Mouse (Mus musculus): ENCODE results near the gene Snn. TPM values are rescaled to one million over a fixed set of nuclear protein-coding genes. Genes with fewer than 3 reads are reported as not detected.

Snn gene
- polyA plus RNA-seq, 1 experiment, result 71.2 TPM

DNA sequence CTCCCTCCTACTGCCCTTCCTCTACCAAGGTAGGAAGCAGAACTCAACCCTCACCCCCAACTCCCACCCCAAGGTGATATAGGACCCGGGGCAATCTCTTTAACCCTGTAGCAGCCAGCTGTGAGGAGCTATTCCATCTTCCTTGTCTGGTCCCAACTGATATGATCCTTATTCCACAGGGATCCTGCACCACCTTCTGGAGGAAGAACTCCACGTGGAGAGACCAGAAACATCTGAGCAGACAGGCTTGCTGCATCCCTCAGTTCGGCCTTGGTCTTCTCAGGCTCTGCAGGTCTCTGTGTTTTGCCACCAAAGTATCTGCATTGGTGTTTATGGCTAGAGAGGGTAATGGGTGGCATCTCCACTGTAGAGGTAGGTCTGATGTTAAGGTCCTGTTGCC is 29.4 kb upstream of the Snn start:
- TF ChIP-seq POLR2A (IDR thresholded peaks at IDR 0.05; ENCODE audit: low read depth, low read length) (no peak), CTCF (conservative IDR thresholded peaks at IDR 0.05; ENCODE audit: insufficient read depth, insufficient read length, low read depth, low read length) (peak; percentile 52)
- H3K4me1 ChIP-seq (ENCODE audit: control insufficient read depth, insufficient read depth, low read length), result no peaks in the 10 kb centered on the region
- no peak overlapping the region for H3K27ac ChIP-seq (ENCODE audit: insufficient read depth, low read depth, low read length)
- WGBS, result 47% methylated on average over 3 of the region's 3 CpGs
- H3K27me3 ChIP-seq (replicated peaks; ENCODE audit: control insufficient read depth, insufficient read depth, low read length), result no peaks in the 10 kb centered on the region
- H3K36me3 ChIP-seq (ENCODE audit: control insufficient read depth, insufficient read depth, low read length), result no peaks in the 10 kb centered on the region
- H3K4me3 ChIP-seq (ENCODE audit: insufficient read depth, low read depth, low read length), result no peak overlapping the region
- peak; percentile 17 for DNase-seq

DNA sequence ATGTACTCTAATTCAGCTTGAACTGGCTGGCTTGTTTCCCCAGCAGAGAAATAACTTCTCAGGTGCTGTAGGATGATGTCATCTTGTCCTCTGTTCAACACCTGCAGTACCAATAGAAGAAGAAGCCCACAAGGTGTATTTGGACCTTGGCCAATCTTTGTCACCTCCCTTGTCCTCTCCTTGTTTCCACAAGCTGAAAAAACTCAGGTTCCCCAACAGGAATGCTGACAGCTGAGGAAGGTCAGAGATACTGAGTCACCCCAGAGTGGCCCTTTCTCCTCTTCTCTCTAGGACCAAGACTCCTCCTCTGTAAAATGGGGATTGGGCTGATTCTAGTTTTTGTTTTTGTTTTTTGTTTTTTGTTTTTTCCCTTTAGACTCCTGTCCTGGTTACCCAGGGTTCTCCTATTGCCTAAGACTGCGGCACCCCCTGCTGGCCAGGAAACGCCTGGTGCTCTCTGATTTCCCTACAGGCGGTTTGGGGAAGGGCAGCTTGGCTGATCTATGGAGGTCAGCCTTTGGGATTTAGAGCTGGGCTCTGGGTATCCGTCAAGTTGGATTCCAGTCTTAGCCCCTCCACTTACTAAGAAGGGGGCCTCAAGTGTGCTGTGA is 26.4 kb upstream of the Snn start:
- peak; percentile 91 for DNase-seq
- H3K27ac ChIP-seq (ENCODE audit: insufficient read depth, low read depth, low read length), result no peak overlapping the region
- H3K36me3 ChIP-seq (ENCODE audit: control insufficient read depth, insufficient read depth, low read length), result no peaks in the 10 kb centered on the region
- TF ChIP-seq POLR2A (IDR thresholded peaks at IDR 0.05; ENCODE audit: low read depth, low read length) (no peak), CTCF (conservative IDR thresholded peaks at IDR 0.05; ENCODE audit: insufficient read depth, insufficient read length, low read depth, low read length) (peak; percentile 99)
- H3K27me3 ChIP-seq (replicated peaks; ENCODE audit: control insufficient read depth, insufficient read depth, low read length), result no peaks in the 10 kb centered on the region
- 2% methylated on average over 4 of the region's 4 CpGs for WGBS
- H3K4me1 ChIP-seq (ENCODE audit: control insufficient read depth, insufficient read depth, low read length), result no peaks in the 10 kb centered on the region
- no peak overlapping the region for H3K4me3 ChIP-seq (ENCODE audit: insufficient read depth, low read depth, low read length)

DNA sequence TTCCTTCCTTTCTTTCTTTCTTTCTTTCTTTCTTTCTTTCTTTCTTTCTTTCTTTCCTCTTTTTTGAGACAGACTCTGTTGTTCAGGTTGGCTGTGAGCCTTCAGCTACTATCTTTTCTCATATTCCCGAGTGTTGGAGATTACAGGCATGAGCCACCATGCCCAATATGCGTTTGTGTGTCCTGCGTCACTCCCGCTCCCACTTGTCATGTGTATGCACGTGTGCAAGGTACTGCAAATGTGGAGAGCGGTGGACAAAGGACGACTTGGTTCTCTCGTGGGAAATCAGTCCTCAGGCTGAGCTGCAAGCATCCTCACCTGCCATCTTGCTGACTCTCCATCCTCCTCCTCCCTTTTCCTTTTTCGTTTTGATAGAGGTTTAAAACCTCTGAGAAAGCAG is 25.5 kb upstream of the Snn start:
- H3K36me3 ChIP-seq (ENCODE audit: control insufficient read depth, insufficient read depth, low read length), result no peaks in the 10 kb centered on the region
- DNase-seq, result no peak
- no peak overlapping the region for H3K4me3 ChIP-seq (ENCODE audit: insufficient read depth, low read depth, low read length)
- no peak overlapping the region for H3K27ac ChIP-seq (ENCODE audit: insufficient read depth, low read depth, low read length)
- TF ChIP-seq POLR2A (IDR thresholded peaks at IDR 0.05; ENCODE audit: low read depth, low read length), result no peak
- TF ChIP-seq CTCF (conservative IDR thresholded peaks at IDR 0.05; ENCODE audit: insufficient read depth, insufficient read length, low read depth, low read length), result no peak
- no peaks in the 10 kb centered on the region for H3K27me3 ChIP-seq (replicated peaks; ENCODE audit: control insufficient read depth, insufficient read depth, low read length)
- no peaks in the 10 kb centered on the region for H3K4me1 ChIP-seq (ENCODE audit: control insufficient read depth, insufficient read depth, low read length)
- WGBS, result 88% methylated on average over 9 of the region's 9 CpGs

DNA sequence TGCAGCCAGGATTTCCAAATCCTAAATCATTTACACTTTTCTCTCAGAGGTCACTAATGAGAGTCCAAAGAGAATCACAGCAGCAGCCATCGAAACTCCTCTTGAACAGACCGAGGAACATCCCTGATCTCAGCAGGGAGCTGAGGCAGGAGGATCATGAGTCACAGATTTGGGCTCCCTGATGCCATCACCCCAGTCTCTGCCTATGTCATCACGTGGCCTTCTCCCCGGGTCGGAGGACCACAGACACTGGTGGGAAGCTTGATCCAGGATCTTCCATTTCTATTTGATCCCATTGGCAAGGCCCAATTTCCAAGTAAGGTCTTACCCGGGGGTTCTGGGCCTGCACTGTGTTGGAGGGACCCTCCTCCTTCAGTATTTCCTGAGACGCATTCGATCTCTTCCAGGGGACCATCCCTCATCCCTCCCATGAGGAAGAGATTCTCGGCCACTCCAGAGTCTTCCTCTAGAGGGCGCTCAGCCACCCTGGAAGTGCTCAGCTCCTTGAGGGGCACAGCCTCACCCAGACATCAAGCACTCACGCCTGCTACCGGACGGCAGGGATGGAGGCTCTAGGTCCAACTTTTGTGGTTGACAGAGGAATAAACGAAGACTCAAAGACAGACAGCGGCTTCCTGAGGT is 24.8 kb upstream of the Snn start:
- Histone ChIP-seq H3K4me1 (ENCODE audit: control insufficient read depth, insufficient read depth, low read length) (no peaks in the 10 kb centered on the region), H3K27me3 (replicated peaks; ENCODE audit: control insufficient read depth, insufficient read depth, low read length) (no peaks in the 10 kb centered on the region), H3K36me3 (ENCODE audit: control insufficient read depth, insufficient read depth, low read length) (no peaks in the 10 kb centered on the region), H3K27ac (ENCODE audit: insufficient read depth, low read depth, low read length) (no peak overlapping the region), H3K4me3 (ENCODE audit: insufficient read depth, low read depth, low read length) (no peak overlapping the region)
- peak; percentile 71 for DNase-seq
- peak; percentile 87 for TF ChIP-seq CTCF (conservative IDR thresholded peaks at IDR 0.05; ENCODE audit: insufficient read depth, insufficient read length, low read depth, low read length)
- no peak for TF ChIP-seq POLR2A (IDR thresholded peaks at IDR 0.05; ENCODE audit: low read depth, low read length)
- 30% methylated on average over 15 of the region's 15 CpGs for WGBS

DNA sequence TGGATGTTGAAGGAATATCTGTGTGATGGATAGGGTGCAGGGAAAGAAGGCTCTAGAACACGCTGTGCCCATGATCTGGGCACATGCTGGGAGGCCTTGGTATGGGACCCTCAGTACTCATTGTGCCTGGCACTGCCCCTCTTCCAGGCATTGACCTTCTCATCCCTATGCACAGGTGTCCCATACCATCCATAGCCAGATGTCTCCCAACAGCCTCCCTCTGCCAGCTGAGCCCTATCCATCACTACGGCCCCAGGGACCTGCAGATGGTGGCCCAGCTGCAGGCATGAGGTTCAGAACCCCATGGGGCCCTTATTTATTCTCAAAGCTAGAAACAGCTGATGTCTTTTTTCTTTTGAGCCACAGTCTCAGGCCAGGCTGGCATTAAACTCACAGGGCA is 20.1 kb upstream of the Snn start:
- TF ChIP-seq POLR2A (IDR thresholded peaks at IDR 0.05; ENCODE audit: low read depth, low read length), result no peak
- no peak for TF ChIP-seq CTCF (conservative IDR thresholded peaks at IDR 0.05; ENCODE audit: insufficient read depth, insufficient read length, low read depth, low read length)
- 95% methylated on average over 2 of the region's 2 CpGs for whole genome bisulfite sequencing
- DNase-seq, result no peak

DNA sequence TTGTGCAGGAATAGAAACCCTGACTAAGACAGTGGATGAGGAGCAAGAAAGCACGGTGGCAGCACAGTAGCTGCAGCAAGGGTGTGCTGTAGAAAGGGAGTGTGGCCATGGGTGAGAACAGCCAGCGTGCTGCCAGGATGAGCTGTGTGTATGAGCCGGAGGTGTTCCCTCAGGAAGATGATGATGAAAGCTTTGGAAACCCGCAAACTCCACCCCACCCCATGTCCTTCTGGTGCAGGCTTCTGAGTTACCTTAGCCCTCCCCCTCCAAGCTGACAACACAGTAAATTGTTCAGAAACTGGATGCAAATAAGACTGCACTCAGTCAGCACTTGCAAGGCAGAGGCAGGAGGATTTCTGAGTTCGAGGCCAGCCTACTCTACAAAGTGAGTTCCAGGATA is 17.5 kb upstream of the Snn start:
- no peaks in the 10 kb centered on the region for H3K27me3 ChIP-seq (replicated peaks; ENCODE audit: control insufficient read depth, insufficient read depth, low read length)
- H3K4me1 ChIP-seq (ENCODE audit: control insufficient read depth, insufficient read depth, low read length), result no peaks in the 10 kb centered on the region
- no peak for DNase-seq
- H3K36me3 ChIP-seq (ENCODE audit: control insufficient read depth, insufficient read depth, low read length), result no peaks in the 10 kb centered on the region
- TF ChIP-seq POLR2A (IDR thresholded peaks at IDR 0.05; ENCODE audit: low read depth, low read length), result no peak
- TF ChIP-seq CTCF (conservative IDR thresholded peaks at IDR 0.05; ENCODE audit: insufficient read depth, insufficient read length, low read depth, low read length), result no peak
- 86% methylated on average over 5 of the region's 5 CpGs for WGBS
- no peak overlapping the region for H3K4me3 ChIP-seq (ENCODE audit: insufficient read depth, low read depth, low read length)
- H3K27ac ChIP-seq (ENCODE audit: insufficient read depth, low read depth, low read length), result no peak overlapping the region

More for the DNA sequence above, 20.1 kb upstream of the Snn start:
- Histone ChIP-seq H3K27ac (ENCODE audit: insufficient read depth, low read depth, low read length) (no peak overlapping the region), H3K36me3 (ENCODE audit: control insufficient read depth, insufficient read depth, low read length) (no peaks in the 10 kb centered on the region), H3K4me3 (ENCODE audit: insufficient read depth, low read depth, low read length) (no peak overlapping the region), H3K4me1 (ENCODE audit: control insufficient read depth, insufficient read depth, low read length) (no peaks in the 10 kb centered on the region), H3K27me3 (replicated peaks; ENCODE audit: control insufficient read depth, insufficient read depth, low read length) (no peaks in the 10 kb centered on the region)

DNA sequence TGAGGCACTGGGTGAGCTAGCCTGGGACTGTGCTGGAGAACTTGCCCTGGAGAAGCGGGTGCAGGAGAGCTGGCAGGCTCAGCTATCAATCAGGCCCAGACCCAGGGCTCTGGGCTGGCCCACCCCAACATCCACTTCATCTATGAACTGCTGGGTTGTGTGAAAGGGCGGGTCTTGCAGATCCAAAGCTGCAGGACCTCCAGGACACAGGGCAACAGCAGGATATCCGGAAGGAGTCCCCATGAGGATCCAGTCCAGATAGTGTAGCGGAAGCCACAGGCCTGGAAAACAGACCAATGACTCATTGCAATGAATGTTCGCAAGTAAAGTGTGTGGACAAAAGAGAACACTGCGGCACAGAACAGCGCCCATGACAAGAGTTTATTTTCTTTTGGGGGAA is 14.3 kb upstream of the Snn start:
- no peaks in the 10 kb centered on the region for H3K4me1 ChIP-seq (ENCODE audit: control insufficient read depth, insufficient read depth, low read length)
- WGBS, result 76% methylated on average over 7 of the region's 7 CpGs
- H3K27me3 ChIP-seq (replicated peaks; ENCODE audit: control insufficient read depth, insufficient read depth, low read length), result no peaks in the 10 kb centered on the region
- TF ChIP-seq POLR2A (IDR thresholded peaks at IDR 0.05; ENCODE audit: low read depth, low read length), result no peak
- TF ChIP-seq CTCF (conservative IDR thresholded peaks at IDR 0.05; ENCODE audit: insufficient read depth, insufficient read length, low read depth, low read length), result no peak
- H3K4me3 ChIP-seq (ENCODE audit: insufficient read depth, low read depth, low read length), result no peak overlapping the region
- no peaks in the 10 kb centered on the region for H3K36me3 ChIP-seq (ENCODE audit: control insufficient read depth, insufficient read depth, low read length)
- H3K27ac ChIP-seq (ENCODE audit: insufficient read depth, low read depth, low read length), result no peak overlapping the region; the same call in 1 of the 2 replicates
- peak; percentile 70 for DNase-seq

Data from kidney, adult 2 months (tissue).